Mouse (Mus musculus) frontal cortex, postnatal 25 days (tissue): ENCODE measurements around the gene Elf2.
A peak's percentile ranks its signal among the peaks of the same experiment; 100 is the strongest.
"Not testable (repeated sequence)": the region's sequence is repeated elsewhere in the genome, so short reads cannot be mapped to it uniquely, and the experiment has no call there.

Source experiments
- DNase-seq, 2 experiments: peaks; one replicate each; pipeline ENCODE4 v3.0.0; 2022; ENCODE audit warnings: low spot score in 2 of 2

Elf2 gene

DNA sequence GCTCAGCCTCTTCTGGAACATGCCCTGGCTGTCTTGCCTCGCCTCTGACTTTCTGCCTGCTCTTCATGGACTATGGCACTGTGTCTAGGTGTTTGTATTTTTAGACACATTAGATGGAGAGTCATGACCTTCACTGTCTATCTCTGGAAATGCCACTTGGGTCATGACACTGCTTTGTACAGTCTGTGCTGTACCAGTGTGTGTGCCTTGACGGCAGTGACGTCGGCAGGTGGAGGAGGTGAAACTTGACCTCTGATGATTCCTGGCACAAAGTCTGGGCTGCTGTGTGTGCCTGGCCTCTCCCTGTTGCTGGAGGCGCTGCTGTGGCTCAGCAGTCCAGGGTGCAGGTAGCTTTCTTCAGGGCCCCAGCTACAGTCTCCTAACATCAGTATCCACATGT is 107.0 kb downstream of the Elf2 start:
- no peak for DNase-seq

GRCm38 (mm10) chr3:51232205-51232910 is 108.1 kb downstream of the Elf2 start:
- no peak for DNase-seq

DNA sequence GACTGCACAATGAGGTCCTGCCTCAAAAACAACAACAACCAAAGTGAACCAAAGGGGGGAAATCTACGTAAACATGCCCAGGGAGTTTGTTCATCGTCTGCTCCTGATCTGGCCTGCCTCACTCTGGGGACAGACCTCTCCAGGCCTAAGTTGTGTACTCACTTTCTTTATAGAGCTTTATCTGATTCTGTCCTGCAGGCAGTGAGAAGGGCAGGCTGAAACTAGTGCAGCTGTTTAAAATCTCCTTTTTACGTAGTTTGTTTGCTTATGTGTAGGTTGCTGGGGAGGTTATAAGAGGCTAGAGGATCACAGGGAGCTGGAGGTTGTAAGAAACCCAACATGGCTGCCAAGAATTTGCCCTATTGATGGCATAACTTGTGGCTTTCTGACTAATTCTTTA is 109.0 kb downstream of the Elf2 start:
- DNase-seq: no peak

DNA sequence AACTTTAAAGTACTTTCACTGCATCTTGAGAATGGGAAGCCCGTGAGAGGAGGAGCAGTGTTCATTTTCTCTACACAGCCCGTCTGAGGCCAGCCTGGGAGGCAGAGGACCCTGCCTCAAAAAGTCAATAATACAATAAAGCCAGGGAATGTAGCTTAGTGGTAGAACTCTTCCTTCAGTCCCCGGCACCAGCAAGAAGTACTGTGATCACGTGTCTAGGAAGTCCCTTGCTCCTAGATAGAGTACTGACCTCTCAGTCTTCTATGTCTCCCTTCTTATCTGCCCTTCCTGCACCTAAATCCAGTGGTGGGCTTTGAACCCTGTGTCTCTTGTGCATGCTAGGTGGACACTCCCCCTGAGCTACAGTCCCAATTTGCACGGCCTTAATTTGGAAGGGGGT is 109.6 kb downstream of the Elf2 start:
- DNase-seq: no peak

DNA sequence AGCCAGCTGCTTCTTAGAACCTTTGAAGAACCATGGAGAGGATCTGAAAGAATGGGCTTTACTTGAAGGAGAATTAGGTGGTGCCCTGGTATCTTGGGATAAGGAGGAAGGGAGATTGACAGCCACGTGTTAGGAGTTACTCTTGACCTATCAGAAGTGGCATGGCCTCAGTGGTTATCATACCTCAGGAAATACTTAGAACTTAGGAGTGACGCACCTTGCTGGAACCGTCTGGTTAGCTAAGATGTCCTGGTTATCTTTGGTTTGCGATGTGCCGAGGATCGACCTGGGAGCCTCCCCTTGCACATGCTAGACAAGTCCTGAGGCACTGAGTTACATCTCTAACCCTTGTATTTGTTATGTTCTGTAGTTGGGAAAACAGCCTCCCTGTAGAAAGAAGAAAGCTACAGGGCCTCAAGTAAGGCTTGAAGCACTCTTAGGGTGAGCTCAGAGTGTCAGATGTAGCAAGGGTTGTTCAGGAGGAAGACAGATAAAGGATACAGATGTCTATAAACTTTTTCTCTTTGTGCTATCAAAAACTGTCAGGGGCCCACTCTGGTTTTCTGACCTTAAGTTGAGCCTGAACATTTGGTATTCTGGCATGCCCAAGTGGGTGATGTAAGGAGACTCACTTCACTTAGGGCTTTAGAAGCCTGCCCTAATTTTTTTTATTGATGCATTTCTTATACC is 110.2 kb downstream of the Elf2 start:
- no peak for DNase-seq

DNA sequence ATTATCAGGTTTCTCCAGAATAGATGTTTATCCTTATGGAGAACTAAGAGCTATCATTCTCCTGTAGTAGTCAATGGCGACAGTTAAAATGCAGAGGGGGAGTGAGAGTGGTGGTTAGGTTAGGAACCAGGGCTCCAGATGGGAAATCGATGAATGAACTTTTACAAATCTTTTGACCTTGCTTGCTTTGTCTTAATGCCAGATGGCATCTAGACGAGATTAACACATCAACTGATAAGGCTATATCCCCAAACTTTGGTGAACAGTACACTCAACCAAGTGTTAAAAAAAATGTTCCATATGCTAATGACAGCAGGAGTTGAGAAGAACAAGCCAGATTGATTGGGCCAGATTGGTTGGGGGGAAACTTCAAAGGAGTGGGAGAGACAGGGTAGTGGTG is 111.2 kb downstream of the Elf2 start:
- no peak for DNase-seq

GRCm38 (mm10) chr3:51228821-51229205 is 111.7 kb downstream of the Elf2 start:
- no peak for DNase-seq

DNA sequence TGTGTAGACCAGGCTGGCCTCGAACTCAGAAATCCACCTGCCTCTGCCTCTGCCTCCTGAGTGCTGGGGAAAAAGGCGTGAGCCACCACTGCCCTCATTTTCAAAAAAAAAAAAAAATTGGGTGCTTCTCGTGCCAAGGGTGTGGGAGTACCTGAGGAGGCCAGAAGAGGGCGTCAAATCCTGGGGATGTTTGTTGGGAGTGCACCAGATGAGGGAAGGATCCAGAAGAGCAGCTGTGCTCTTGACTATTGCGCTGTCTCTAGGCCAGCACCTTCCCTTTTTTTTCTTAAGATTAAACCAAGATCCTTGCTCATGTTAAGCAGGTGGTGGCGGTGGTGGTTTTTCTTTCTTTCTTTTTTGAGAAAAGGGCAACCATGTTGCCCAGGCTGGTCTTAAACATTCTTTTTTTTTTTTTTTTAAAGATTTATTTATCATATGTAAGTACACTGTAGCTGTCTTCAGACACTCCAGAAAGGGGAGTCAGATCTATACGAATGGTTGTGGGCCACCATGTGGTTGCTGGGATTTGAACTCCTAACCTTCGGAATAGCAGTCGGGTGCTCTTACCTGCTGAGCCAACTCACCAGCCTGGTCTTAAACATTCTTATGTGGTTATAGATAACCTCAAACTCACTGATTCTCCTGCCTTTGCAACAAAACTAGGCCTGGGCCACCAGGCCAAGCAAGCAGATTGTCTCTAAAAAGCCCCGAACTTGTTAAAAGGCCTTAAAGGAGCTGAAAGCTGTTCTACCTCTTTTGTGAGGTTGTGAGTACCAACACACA is 112.2 kb downstream of the Elf2 start:
- no peak for DNase-seq

- no peak for DNase-seq
These were observed 113.9 kb downstream of the Elf2 start for GRCm38 (mm10) chr3:51226601-51227000.

DNA sequence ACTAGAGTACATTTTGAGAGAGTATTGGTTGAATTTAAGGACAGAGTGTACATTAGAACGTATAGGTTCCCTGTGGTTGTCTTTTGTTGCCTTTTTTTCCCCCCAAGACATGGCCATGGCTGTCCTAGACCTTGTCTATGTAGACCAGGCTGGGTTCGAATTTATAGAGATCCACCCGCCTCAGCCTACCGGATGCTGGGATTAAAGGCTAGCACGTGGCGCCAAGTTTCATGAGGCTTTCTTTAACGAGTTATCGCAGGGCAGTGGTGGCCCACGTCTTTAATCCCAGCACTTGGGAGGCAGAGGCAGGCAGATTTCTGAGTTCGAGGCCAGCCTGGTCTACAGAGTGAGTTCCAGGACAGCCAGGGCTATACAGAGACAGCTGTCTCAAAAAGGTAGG is 114.5 kb downstream of the Elf2 start:
- no peak for DNase-seq

DNA sequence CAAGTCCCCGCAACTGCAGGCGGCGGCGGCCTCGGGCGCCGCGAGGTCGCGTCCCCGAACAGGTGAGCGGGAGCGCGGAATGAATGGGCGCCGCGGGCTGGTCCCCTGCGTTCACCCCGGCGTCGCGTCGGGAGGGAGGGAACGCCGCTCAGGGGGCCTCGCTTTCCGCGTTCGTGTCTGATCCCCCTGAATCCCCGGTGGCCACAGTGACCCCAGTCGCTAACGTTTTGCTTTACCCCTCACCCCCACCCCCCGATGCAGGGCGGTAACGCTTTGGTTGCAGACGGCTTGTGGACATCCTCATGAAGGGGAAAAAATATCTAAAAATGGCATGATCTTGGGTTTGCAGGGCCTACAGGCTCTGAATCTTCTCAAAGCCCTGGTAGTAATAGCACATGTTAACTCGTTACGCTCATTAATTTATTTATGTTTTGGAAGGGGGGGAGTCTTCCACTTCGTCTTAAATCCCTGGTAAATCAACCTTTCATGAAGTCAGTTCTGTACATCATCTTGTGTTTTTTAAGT is 115.2 kb downstream of the Elf2 start:
- DNase-seq: no peak

- DNase-seq: peak; percentile 82
These were observed 115.9 kb downstream of the Elf2 start, which contains the start of gene Noct for GRCm38 (mm10) chr3:51224363-51225225. Gene Noct, plus strand, starts transcription at chr3:51224447.

GRCm38 (mm10) chr3:51223556-51223955 is 116.9 kb downstream of the Elf2 start:
- no peak for DNase-seq

GRCm38 (mm10) chr3:51222834-51223460 is 117.5 kb downstream of the Elf2 start:
- DNase-seq: no peak

DNA sequence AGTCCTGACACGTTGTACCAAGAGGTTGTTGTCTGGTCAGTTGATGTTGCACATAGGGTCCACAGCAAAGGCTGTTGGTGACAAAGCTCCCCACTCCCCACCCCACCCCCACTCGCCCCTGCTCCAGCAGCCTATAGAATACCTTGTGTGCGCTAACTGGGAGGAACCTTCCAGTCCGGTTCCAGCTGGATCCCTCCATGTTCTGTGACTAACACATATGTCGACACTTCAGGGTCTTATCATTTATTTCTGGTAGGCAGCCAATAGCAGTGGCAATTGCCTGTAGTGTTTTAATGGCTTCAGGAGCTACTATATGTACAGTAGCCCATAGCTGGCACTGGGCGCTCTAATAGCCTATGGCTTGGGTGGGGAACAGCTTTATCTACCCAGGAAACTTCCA is 118.2 kb downstream of the Elf2 start:
- DNase-seq: no peak

DNA sequence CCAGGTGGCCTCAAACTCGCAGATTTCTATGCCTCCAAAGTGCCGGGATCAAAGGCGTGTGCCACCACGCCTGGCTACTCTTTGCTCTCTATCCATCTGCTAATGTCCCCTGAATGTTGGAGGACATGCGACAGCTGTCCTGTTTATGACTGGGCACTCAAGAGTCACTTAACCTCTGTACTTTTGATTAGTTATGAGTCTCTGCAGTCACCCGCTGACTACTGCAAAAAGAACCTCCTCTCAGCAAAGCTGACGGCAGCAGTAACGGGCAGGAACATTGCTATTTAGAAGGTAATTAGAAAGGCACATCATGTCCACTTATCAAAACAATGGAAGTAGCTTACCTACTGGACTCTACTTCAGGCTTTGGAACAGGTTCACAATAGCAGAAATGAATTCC is 118.6 kb downstream of the Elf2 start:
- DNase-seq: no peak

GRCm38 (mm10) chr3:51220846-51221245 is 119.6 kb downstream of the Elf2 start:
- DNase-seq: no peak

DNA sequence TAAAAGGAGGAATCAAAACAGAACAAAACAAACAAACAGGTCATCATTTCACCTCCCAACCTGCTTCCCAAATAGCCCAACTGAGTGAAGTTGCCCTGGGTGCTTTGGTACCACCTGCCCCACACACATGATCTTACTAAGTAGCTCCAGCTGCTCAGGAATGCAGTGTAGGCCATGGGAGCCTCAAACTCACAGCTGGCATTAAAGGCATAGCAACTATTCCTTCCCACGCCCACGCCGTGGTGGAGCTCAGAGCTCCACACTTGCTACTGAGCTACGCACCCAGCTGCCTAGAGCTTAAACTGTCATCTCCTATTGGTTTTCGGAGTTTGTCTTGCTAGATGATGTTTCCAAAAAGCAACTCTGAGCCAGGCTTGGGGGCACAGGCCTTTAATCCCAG is 121.2 kb downstream of the Elf2 start:
- no peak for DNase-seq

DNA sequence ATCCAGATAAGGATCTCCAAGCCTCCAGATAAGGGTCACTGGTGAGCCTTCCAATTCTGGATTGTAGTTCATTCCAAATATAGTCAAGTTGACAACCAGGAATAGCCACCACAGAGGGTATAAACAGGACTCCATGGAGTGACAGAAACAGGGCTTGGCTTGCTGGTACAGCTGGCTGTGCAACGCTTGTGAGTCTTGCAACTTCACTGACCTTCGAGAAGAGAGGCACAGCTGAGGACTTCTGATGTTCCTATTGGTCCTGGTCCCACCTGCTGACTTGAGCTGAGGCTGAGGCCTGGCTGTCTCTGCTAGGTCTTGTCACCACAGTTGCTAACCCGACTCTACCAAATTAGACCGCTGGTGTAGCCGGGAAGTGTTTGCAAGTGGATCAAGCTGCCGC is 122.1 kb downstream of the Elf2 start:
- not testable (repeated sequence) for DNase-seq

DNA sequence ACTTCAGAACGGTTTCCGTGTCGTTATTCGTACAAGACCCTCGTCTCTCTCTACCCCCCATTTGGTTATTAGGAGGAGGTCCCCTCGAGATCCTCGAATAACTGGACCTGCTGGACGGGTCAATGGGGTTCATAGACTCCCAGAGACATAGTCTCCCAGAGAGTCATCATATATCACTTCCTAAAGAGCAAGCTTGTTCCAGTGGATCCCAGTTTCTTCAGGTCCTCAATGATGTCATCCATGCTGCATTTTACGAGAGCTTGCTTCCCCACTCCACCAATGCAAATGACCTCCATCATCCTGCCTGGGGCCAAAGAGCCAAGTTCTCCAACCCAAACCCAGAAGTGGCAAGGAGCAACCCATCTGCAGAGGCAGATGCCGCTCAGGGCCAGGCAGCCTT is 124.1 kb downstream of the Elf2 start:
- not testable (repeated sequence) for DNase-seq

DNA sequence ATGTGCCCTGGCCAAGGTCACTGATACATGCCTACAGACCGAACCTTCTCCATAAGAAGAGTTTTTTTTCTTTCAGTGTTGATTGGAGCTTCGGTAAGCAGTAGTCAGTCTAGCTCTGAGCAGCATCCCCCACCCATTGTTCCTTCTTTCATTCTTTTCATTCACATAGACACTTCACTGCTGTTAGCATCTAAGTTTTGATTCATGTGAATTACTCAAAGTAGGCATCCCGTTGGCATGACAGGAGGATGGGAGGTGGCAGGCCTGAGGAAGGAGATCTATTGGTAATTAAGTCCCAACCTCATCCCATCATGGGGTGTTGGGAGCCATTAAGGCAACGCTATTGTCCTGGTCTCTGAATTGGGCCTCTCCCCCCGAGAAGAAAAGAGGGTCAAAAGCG is 124.8 kb downstream of the Elf2 start:
- DNase-seq: no peak
